Mouse (Mus musculus) cerebellum, postnatal 10 days (tissue): ENCODE measurements around the gene Ankrd13a.
"Not testable (repeated sequence)": the region's sequence is repeated elsewhere in the genome, so short reads cannot be mapped to it uniquely, and the experiment has no call there.

Source experiments
- DNase-seq, 2 experiments: peaks; one replicate each; pipeline ENCODE4 v3.0.0; 2021; ENCODE audit warnings: mixed read lengths in 2 of 2

The Ankrd13a gene

DNA sequence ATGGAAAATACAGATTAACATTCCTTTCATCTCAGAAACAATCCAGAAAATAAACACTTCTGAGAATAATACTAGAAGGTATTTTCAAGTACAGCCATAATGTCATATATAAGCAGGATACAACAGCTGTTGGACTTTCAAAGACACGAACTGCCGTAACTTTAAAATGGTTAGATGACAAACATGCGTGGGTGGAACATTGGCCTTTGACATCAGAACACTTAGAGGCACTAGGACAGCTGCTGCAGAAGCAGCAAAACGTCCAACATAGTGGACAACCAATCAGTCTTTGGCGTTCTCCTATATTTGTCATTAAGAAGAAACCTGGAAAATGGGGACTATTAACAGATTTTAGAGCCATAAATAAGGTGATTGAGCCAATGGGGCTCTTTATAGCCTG lies 66.0 kb downstream of the Ankrd13a start:
- not testable (repeated sequence) for DNase-seq

DNA sequence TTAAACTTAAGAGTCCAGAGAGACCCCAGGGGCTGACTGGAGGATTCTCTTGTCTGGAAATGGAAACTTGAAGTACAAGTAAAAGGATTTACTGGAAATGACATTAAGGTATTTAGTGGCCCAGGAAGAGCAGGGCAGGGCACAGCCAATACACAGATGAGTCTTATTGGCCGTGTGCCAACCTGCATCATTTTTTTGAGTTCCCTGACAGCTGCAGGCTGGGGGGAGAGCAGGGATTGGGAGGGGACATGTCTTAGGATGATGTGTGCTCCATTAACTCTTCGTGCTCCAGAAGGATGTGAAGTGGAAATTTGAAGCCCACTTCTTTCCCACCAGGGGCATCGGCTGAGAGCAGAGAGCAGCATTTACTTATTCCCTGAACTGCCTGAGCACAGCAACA lies 67.7 kb downstream of the Ankrd13a start:
- peak; percentile 56 to 61 for DNase-seq

DNA sequence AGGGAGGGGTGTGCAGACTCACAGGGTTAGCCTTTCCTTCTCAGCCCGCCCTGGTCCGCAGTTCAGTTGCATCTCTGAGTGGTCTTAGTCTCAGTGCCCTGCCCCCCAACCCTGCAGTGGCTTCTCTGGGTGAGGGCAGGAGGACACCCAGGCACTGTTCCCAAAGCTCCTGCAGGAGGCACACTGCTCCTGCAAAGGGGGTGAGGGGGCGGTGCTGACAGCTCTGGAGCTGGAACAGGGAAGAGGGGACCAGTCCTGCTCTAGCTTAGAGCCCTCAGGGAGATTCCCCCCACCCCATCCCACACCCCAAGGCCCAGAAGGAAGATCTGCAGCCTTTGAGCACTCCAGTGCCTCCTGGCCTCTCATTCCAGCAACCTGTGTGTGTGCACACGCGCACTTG lies 68.2 kb downstream of the Ankrd13a start:
- DNase-seq: peak; percentile 31 to 36

DNA sequence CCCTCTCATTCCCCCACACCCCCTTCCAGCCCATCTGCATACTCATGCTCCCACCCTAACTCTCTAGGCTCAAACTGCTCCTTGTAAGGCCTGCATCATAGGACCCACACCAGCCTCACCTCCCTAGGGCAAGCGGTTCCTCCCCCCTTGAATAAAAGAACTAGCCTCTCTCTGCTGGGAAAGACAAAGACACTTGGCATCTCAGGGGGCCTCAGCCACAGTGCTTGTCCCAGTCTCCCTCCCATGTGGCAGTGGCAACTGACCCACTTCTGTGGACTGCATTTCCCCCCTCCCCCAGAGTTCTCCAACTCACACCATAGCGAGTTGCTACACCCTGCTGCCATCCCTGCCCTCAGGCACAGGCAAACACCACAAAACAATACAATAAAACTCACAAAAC lies 69.9 kb downstream of the Ankrd13a start:
- not testable (repeated sequence) for DNase-seq

DNA sequence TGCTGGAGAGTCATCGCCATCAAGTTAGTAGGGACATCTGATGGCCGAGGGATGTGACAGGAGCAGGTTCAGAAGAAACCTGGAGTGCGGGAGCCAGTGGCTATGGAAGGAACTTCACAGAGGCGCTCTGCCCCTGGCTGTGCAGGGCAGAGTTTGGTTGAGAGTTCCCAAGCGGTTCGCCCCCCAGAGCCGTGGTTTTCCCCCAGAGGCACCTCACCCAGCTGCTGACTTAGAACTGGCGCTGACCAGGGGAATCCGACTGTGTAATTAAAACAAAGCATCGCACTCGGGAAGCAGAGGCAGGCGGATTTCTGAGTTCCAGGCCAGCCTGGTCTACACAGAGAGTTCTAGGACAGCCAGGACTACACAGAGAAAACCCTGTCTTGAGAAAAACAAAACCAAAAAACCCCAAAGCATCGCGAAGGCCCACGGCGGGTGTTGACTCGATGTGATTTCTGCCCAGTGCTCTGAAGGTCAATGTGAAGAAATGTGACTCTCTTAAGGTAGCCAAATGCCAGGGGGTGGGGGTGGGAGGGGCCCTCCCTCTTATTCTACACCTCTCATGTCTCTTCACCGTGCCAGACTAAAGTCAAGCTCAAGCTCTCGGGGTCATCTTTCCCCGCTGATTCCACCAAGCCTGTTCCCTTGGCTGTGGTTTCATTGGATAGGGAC lies 77.2 kb downstream of the Ankrd13a start:
- DNase-seq: no peak

DNA sequence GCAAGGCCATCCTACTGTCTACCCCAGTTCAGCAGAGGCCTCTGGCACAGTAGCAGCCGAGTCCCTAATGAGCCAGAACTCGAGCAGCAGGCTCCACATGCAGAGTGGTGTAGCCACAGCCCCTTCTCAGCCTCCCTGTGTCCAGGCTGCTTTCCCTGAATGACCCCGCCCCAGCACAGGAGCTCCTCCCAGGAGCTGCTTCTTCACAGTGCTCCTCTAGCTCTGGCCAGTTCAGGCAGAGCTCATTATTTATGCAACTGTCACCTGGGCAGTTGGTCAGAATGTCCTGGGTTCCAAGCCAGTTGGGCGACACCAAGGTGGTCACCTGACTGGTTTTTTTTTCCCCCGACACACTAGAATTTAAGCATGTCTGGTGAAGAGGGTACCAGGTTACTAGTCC lies 78.9 kb downstream of the Ankrd13a start, which contains the start of gene 4930519G04Rik:
Gene 4930519G04Rik, plus strand, starts transcription at position 301 of the 400 bp plus-strand sequence.
- DNase-seq: not testable (repeated sequence)
